Mouse (Mus musculus): Measurements from ENCODE around the gene Tle1. TPM values are rescaled to one million over a fixed set of nuclear protein-coding genes. Genes with fewer than 3 reads are reported as not detected.

Tle1 gene
- polyA plus RNA-seq, 1 experiment from 2014 or later = 5.6 TPM

DNA sequence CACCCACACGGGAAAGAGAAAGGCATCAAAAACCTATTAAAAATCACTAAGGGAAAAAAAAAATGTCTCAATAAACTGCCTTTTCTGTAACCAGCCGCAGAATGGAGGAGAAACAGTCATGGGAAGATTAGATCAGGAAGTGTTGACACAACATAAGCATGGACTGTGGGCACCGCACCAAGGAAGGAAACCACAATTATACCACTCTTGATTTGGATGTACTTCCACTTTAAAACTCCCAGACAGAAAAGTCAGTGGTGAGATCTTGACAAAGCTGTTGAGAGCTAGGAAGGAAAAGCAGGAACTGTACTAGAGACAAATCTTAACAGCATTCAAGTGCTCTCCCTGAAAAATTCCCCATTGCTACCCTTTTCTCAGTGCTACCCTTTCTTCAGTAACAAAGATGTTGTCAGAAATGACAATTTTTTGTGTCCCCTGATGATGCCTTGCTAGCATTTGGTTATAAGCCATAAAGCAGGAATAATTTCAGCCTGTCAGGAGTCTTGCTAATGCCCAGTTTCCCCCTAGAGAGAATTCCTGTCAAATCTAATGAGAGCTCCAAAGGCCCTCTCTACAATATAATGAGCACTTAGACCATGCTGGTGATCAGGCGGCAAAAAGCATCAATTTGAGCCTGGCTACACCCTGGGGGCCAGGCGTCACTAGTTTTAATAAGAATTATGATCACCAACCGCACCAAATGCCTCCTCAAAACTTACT, 5.4 kb downstream of the Tle1 start:
- DNase-seq (no peak), ATAC-seq (ENCODE audit: low read depth) (no peak)
- no peak overlapping the region for H3K4me2 ChIP-seq
- peaks cover 32% of the 10 kb centered on the region; the same call in 1 of the 2 replicates for H3K36me3 ChIP-seq
- H3K9me3 ChIP-seq (replicated peaks) = no peaks in the 10 kb centered on the region
- WGBS (ENCODE audit: insufficient replicate concordance) = 45% methylated on average over 6 of the region's 6 CpGs
- no peak overlapping the region for H3K4me3 ChIP-seq (replicated peaks)
- H3K9ac ChIP-seq = no peak overlapping the region
- H3K4me1 ChIP-seq (replicated peaks) = peaks cover 70% of the 10 kb centered on the region
- no peak overlapping the region for H3K27ac ChIP-seq
- H3K27me3 ChIP-seq = no peaks in the 10 kb centered on the region

- Histone ChIP-seq H3K27ac (no peak overlapping the region), H3K4me1 (replicated peaks) (peaks cover 53% of the 10 kb centered on the region), H3K27me3 (no peaks in the 10 kb centered on the region), H3K9me3 (replicated peaks) (no peaks in the 10 kb centered on the region), H3K4me3 (replicated peaks) (no peak overlapping the region), H3K9ac (no peak overlapping the region), H3K4me2 (no peak overlapping the region), H3K36me3 (peaks cover 38% of the 10 kb centered on the region; the same call in 1 of the 2 replicates)
- DNase-seq (no peak), ATAC-seq (ENCODE audit: low read depth) (peak; percentile 57)
- WGBS (ENCODE audit: insufficient replicate concordance) = 22% methylated on average over 1 of the region's 1 CpGs
Measured at GRCm38 (mm10) chr4:72193276-72193675, 7.4 kb downstream of the Tle1 start.

GRCm38 (mm10) chr4:72184476-72184875, 16.2 kb downstream of the Tle1 start:
- DNase-seq (no peak), ATAC-seq (ENCODE audit: low read depth) (no peak)
- no peak overlapping the region for H3K4me3 ChIP-seq (replicated peaks)
- no peak overlapping the region for H3K4me2 ChIP-seq
- WGBS (ENCODE audit: insufficient replicate concordance) = 69% methylated on average over 5 of the region's 5 CpGs
- peaks cover 26% of the 10 kb centered on the region for H3K36me3 ChIP-seq
- H3K27ac ChIP-seq = no peak overlapping the region
- no peak overlapping the region for H3K9ac ChIP-seq
- H3K27me3 ChIP-seq = no peaks in the 10 kb centered on the region
- H3K9me3 ChIP-seq (replicated peaks) = no peaks in the 10 kb centered on the region
- H3K4me1 ChIP-seq (replicated peaks) = peaks cover 4% of the 10 kb centered on the region

DNA sequence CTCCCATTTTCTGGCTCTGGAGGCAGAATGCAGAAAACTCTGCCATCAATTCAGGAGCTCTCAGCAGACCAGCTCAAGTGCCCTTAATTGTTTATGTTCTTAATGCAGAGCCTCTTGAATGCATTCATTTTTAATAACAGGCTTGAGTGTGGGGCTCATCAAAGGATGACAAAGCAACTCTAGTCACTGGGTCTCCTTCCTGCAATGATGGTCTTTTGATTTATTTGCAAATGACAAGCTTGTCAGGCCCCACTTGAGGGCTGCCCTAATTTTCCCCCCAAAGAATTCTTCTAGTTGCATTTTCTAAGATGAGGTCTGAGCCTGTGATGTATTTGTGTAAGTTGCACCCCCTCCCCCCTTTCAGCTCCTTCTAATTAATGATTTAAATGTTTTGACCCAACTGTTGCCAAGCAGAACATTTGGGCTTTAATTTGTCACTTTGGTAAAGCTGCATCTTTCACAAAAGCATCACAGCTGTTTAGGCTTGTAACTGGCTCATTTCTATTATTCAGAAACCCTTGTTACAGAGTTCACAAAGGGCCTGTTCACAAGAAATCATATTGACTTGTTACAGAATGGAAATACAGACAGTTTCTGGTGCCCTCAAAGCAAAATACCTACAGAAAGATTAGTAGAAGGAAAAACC, 18.3 kb downstream of the Tle1 start:
- Histone ChIP-seq H3K36me3 (peaks cover 23% of the 10 kb centered on the region), H3K4me3 (replicated peaks) (no peak overlapping the region), H3K27ac (no peak overlapping the region), H3K9ac (no peak overlapping the region), H3K9me3 (replicated peaks) (no peaks in the 10 kb centered on the region), H3K4me2 (no peak overlapping the region), H3K4me1 (replicated peaks) (peaks cover 9% of the 10 kb centered on the region), H3K27me3 (no peaks in the 10 kb centered on the region)
- DNase-seq = no peak
- ATAC-seq (ENCODE audit: low read depth) = no peak

DNA sequence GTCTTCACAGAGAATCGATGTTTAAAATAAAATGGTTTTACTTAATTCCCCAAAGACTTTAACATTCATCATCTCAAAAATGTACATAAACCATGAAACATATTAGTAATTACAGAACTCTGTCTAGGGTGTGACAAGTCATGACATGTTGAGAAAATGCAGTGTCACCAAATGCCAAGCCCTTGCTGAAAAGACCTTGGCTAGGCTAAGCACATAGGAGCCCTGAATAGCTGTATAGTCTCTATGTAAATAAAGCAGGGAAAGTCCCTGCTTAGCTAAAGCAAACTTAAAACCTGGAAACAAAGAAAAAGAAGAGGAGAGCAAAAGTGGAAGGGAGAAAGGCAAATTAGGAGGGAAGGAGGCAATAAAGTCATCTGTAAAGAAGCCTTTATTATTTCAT, 24.8 kb downstream of the Tle1 start:
- peak; percentile 59; the same call in 1 of the 2 replicates for ATAC-seq (ENCODE audit: low read depth)
- WGBS (ENCODE audit: insufficient replicate concordance) = 72% methylated on average over 1 of the region's 1 CpGs
- Histone ChIP-seq H3K9ac (no peak overlapping the region), H3K4me3 (replicated peaks) (no peak overlapping the region), H3K4me2 (no peak overlapping the region), H3K9me3 (replicated peaks) (no peaks in the 10 kb centered on the region), H3K27me3 (no peaks in the 10 kb centered on the region), H3K27ac (no peak overlapping the region), H3K4me1 (replicated peaks) (0 out of 2 replicates have a peak, but pooled peaks cover 6% of the 10 kb centered on the region), H3K36me3 (peaks cover 5% of the 10 kb centered on the region)
- no peak for DNase-seq

- WGBS (ENCODE audit: insufficient replicate concordance) = 42% methylated on average over 1 of the region's 1 CpGs
- H3K4me3 ChIP-seq (replicated peaks) = no peak overlapping the region
- peaks cover 2% of the 10 kb centered on the region; the same call in 1 of the 2 replicates for H3K4me1 ChIP-seq (replicated peaks)
- H3K9ac ChIP-seq = no peak overlapping the region
- H3K4me2 ChIP-seq = no peak overlapping the region
- H3K9me3 ChIP-seq (replicated peaks) = no peaks in the 10 kb centered on the region
- H3K27ac ChIP-seq = no peak overlapping the region
- DNase-seq = no peak
- H3K36me3 ChIP-seq = peaks cover 31% of the 10 kb centered on the region
- ATAC-seq (ENCODE audit: low read depth) = no peak
- no peaks in the 10 kb centered on the region for H3K27me3 ChIP-seq
Measured at GRCm38 (mm10) chr4:72168267-72168666, 32.5 kb downstream of the Tle1 start.

GRCm38 (mm10) chr4:72167761-72168229, 32.9 kb downstream of the Tle1 start:
- DNase-seq = no peak
- Histone ChIP-seq H3K4me2 (no peak overlapping the region), H3K27me3 (no peaks in the 10 kb centered on the region), H3K36me3 (peaks cover 31% of the 10 kb centered on the region), H3K27ac (no peak overlapping the region), H3K9ac (no peak overlapping the region), H3K4me1 (replicated peaks) (peaks cover 5% of the 10 kb centered on the region; the same call in 1 of the 2 replicates), H3K4me3 (replicated peaks) (no peak overlapping the region), H3K9me3 (replicated peaks) (no peaks in the 10 kb centered on the region)
- 69% methylated on average over 2 of the region's 2 CpGs for WGBS (ENCODE audit: insufficient replicate concordance)
- ATAC-seq (ENCODE audit: low read depth) = no peak

DNA sequence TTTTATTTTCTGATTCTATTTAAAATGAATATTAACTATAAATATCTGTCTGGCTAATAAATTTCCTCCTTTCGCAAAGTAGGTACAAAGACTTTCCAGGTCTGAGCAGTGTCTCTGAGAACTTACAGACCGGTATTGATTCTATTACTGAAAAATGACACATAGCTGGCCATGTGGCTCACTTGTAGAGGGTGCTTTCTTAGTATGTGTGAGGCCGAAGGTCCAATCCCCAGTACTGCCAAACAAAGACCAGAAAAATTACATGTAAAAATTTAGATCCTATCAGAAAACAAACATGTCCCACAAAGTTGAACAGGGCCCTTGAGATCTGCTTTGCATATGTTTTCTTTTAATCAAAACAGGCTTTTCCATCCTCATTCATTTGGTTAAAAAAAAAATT, 33.5 kb downstream of the Tle1 start:
- DNase-seq (no peak), ATAC-seq (ENCODE audit: low read depth) (no peak)
- Histone ChIP-seq H3K27me3 (no peaks in the 10 kb centered on the region), H3K9ac (no peak overlapping the region), H3K27ac (no peak overlapping the region), H3K4me2 (no peak overlapping the region), H3K4me1 (replicated peaks) (peaks cover 9% of the 10 kb centered on the region), H3K9me3 (replicated peaks) (no peaks in the 10 kb centered on the region), H3K36me3 (peaks cover 31% of the 10 kb centered on the region), H3K4me3 (replicated peaks) (no peak overlapping the region)
- 85% methylated on average over 3 of the region's 3 CpGs for WGBS (ENCODE audit: insufficient replicate concordance)

GRCm38 (mm10) chr4:72166561-72166960, 34.2 kb downstream of the Tle1 start:
- no peak for ATAC-seq (ENCODE audit: low read depth)
- H3K36me3 ChIP-seq = peaks cover 31% of the 10 kb centered on the region
- H3K4me1 ChIP-seq (replicated peaks) = peaks cover 9% of the 10 kb centered on the region
- H3K9me3 ChIP-seq (replicated peaks) = no peaks in the 10 kb centered on the region
- H3K4me2 ChIP-seq = no peak overlapping the region
- H3K27me3 ChIP-seq = no peaks in the 10 kb centered on the region
- no peak for DNase-seq
- no peak overlapping the region for H3K4me3 ChIP-seq (replicated peaks)
- H3K9ac ChIP-seq = no peak overlapping the region
- no peak overlapping the region for H3K27ac ChIP-seq
- WGBS (ENCODE audit: insufficient replicate concordance) = 85% methylated on average over 2 of the region's 2 CpGs

DNA sequence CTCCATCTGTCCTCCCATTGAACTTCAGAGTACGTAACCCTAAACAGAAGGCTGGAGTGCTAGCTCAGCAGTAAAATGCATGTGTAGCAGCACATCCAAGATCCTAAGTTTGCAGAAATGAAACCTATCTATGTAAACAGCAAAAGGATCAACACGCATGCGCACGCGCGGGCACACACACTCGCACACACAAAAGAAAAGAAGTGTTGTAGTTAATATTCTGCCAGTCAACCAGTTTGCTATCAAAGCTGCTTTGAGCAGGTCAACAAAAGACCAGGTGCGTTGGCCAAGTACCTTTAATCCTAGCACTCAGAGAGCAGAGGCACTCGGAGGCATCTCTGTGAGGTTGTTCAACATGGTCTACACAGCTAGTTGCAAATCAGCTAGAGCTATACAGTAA, 35.0 kb downstream of the Tle1 start:
- no peak for ATAC-seq (ENCODE audit: low read depth)
- peaks cover 9% of the 10 kb centered on the region for H3K4me1 ChIP-seq (replicated peaks)
- no peaks in the 10 kb centered on the region for H3K27me3 ChIP-seq
- 89% methylated on average over 9 of the region's 9 CpGs for WGBS (ENCODE audit: insufficient replicate concordance)
- no peak for DNase-seq
- H3K4me3 ChIP-seq (replicated peaks) = no peak overlapping the region
- H3K27ac ChIP-seq = no peak overlapping the region
- H3K9me3 ChIP-seq (replicated peaks) = no peaks in the 10 kb centered on the region
- no peak overlapping the region for H3K4me2 ChIP-seq
- H3K9ac ChIP-seq = no peak overlapping the region
- H3K36me3 ChIP-seq = peaks cover 31% of the 10 kb centered on the region

- Histone ChIP-seq H3K9me3 (replicated peaks) (no peaks in the 10 kb centered on the region), H3K27ac (no peak overlapping the region), H3K9ac (no peak overlapping the region), H3K4me2 (no peak overlapping the region), H3K4me3 (replicated peaks) (no peak overlapping the region), H3K36me3 (peaks cover 20% of the 10 kb centered on the region), H3K27me3 (no peaks in the 10 kb centered on the region), H3K4me1 (replicated peaks) (peaks cover 13% of the 10 kb centered on the region)
- peak; percentile 72 for ATAC-seq (ENCODE audit: low read depth)
- 70% methylated on average over 4 of the region's 4 CpGs for WGBS (ENCODE audit: insufficient replicate concordance)
- no peak for DNase-seq
Measured at GRCm38 (mm10) chr4:72162445-72163218, 38.1 kb downstream of the Tle1 start.

All from liver, embryonic 13.5 days (tissue).